Comparison of ENCODE assay signal across 28 mouse cellular contexts in genomic region chr2:73073811-73074472, GRCm38 (mm10).
A peak's percentile ranks its signal among the peaks of the same experiment; 100 is the strongest.
DNase-seq lines count a peak whose midpoint lies in the region; ATAC-seq lines count a peak whose summit lies in the region.
"Had no signal": no experiment of that assay in that cellular context is flagged by ENCODE, and none has a peak within 500 bp of the region (broad histone marks: within the 10 kb centered on the region; RNA-seq: fewer than 3 reads in every experiment).

No protein-coding gene starts in this region.

- H3K4me1 ChIP-seq in liver, embryonic 13.5 days (replicated peaks): peaks cover 6% of the 10 kb centered on the region
- H3K4me1 ChIP-seq in liver, embryonic 11.5 days (replicated peaks; ENCODE audit: control insufficient read depth, insufficient read depth, low read length): no peaks in the 10 kb centered on the region
- H3K4me1 ChIP-seq in liver, embryonic 16.5 days (ENCODE audit: control insufficient read depth, low read depth, low read length): peaks cover 4% of the 10 kb centered on the region
- H3K4me1 ChIP-seq in liver, embryonic 12.5 days: no peaks in the 10 kb centered on the region
- H3K4me1 ChIP-seq in limb, embryonic 10.5 days: no peaks in the 10 kb centered on the region

- DNase-seq in liver, embryonic 13.5 days: no peak
- no peak for DNase-seq in liver, embryonic 11.5 days (ENCODE audit: low spot score)
- peak; percentile 23 for DNase-seq in limb, embryonic 10.5 days (ENCODE audit: low spot score)
- no peak for DNase-seq in cerebellum, postnatal 25 days
- DNase-seq in layer of hippocampus, adult 9-10 months (ENCODE audit: low spot score): no peak
- DNase-seq: adrenal gland, adult 2 months; adrenal gland, postnatal 14 days; cerebellum, adult 11 months; cerebellum, adult 2 months; cerebellum, adult 9-11 months; cerebellum, postnatal 36 days; embryo, embryonic 11 days; forebrain, postnatal 0 days; gastrocnemius, postnatal 25 days; heart, adult 2 months; heart, postnatal 10 days; heart, postnatal 36 days had no signal

- H3K27ac ChIP-seq in liver, embryonic 13.5 days: no peak overlapping the region
- H3K27ac ChIP-seq in liver, embryonic 11.5 days (ENCODE audit: low read depth, low read length): no peak overlapping the region
- H3K27ac ChIP-seq in liver, embryonic 16.5 days (ENCODE audit: low read length): no peak overlapping the region
- no peak overlapping the region for H3K27ac ChIP-seq in liver, embryonic 12.5 days
- H3K27ac ChIP-seq in limb, embryonic 10.5 days: no peak overlapping the region
- H3K27ac ChIP-seq: embryonic facial prominence, embryonic 10.5 days; embryonic facial prominence, embryonic 13.5 days; heart, adult 2 months; heart, embryonic 15.5 days; hindbrain, embryonic 14.5 days; hindbrain, postnatal 0 days had no signal

- H3K9ac ChIP-seq in liver, embryonic 13.5 days: peak overlapping the region; percentile 36; the same call in 1 of the 2 replicates
- no peak overlapping the region for H3K9ac ChIP-seq in liver, embryonic 11.5 days (ENCODE audit: low read depth, low read length)
- H3K9ac ChIP-seq in liver, embryonic 16.5 days (ENCODE audit: low read depth, low read length): no peak overlapping the region
- no peak overlapping the region for H3K9ac ChIP-seq in liver, embryonic 12.5 days
- H3K9ac ChIP-seq: embryonic facial prominence, embryonic 13.5 days; forebrain, postnatal 0 days; heart, embryonic 12.5 days; heart, embryonic 15.5 days; hindbrain, embryonic 14.5 days had no signal

- 83% methylated on average over 11 of the region's 11 CpGs for WGBS in liver, embryonic 13.5 days (ENCODE audit: insufficient replicate concordance)
- 79% methylated on average over 11 of the region's 11 CpGs for WGBS in liver, embryonic 11.5 days
- WGBS in liver, embryonic 16.5 days (ENCODE audit: insufficient replicate concordance): 63% methylated on average over 11 of the region's 11 CpGs
- WGBS in liver, embryonic 12.5 days (ENCODE audit: insufficient replicate concordance): 80% methylated on average over 11 of the region's 11 CpGs
- WGBS in limb, embryonic 10.5 days: 92% methylated on average over 11 of the region's 11 CpGs

- H3K4me3 ChIP-seq in liver, embryonic 13.5 days (replicated peaks): no peak overlapping the region
- no peak overlapping the region for H3K4me3 ChIP-seq in liver, embryonic 11.5 days (ENCODE audit: low read depth, low read length)
- H3K4me3 ChIP-seq in liver, embryonic 16.5 days (ENCODE audit: low read depth, low read length): no peak overlapping the region
- no peak overlapping the region for H3K4me3 ChIP-seq in liver, embryonic 12.5 days
- H3K4me3 ChIP-seq in limb, embryonic 10.5 days: no peak overlapping the region
- H3K4me3 ChIP-seq: embryonic facial prominence, embryonic 10.5 days; embryonic facial prominence, embryonic 13.5 days; heart, adult 2 months; heart, embryonic 12.5 days; heart, embryonic 15.5 days had no signal

- no peaks in the 10 kb centered on the region for H3K9me3 ChIP-seq in liver, embryonic 13.5 days (replicated peaks)
- H3K9me3 ChIP-seq in liver, embryonic 11.5 days (ENCODE audit: control insufficient read depth, low read length): no peaks in the 10 kb centered on the region
- H3K9me3 ChIP-seq in liver, embryonic 16.5 days (replicated peaks; ENCODE audit: control insufficient read depth, low read length): peaks cover 3% of the 10 kb centered on the region; the same call in 1 of the 2 replicates
- peaks cover 6% of the 10 kb centered on the region; the same call in 1 of the 2 replicates for H3K9me3 ChIP-seq in liver, embryonic 12.5 days (replicated peaks)
- H3K9me3 ChIP-seq in limb, embryonic 10.5 days (replicated peaks): no peaks in the 10 kb centered on the region
- H3K9me3 ChIP-seq: heart, embryonic 12.5 days; heart, embryonic 15.5 days had no signal

- 0 out of 2 replicates have a peak, but pooled peaks have one; percentile 26 for ATAC-seq in liver, embryonic 13.5 days (ENCODE audit: low read depth)
- ATAC-seq in liver, embryonic 11.5 days (replicated peaks; ENCODE audit: low FRiP score): no peak
- peak; percentile 66 for ATAC-seq in liver, embryonic 16.5 days (ENCODE audit: low read depth)
- ATAC-seq in liver, embryonic 12.5 days: no peak
- ATAC-seq: CD4-positive, CD25-positive, alpha-beta regulatory T cell, adult 4 months; forebrain, embryonic 14.5 days; forebrain, postnatal 0 days; hindbrain, postnatal 0 days; inflammation-experienced regulatory T-cells, adult 6 months had no signal

- H3K27me3 ChIP-seq in liver, embryonic 13.5 days: peaks cover 11% of the 10 kb centered on the region; the same call in 1 of the 2 replicates
- no peaks in the 10 kb centered on the region; the same call in 1 of the 2 replicates for H3K27me3 ChIP-seq in liver, embryonic 11.5 days (replicated peaks; ENCODE audit: control insufficient read depth, insufficient read depth, low read length)
- H3K27me3 ChIP-seq in liver, embryonic 16.5 days (ENCODE audit: control insufficient read depth, insufficient read depth, low read depth, low read length): no peaks in the 10 kb centered on the region; the same call in 1 of the 2 replicates
- peaks cover 32% of the 10 kb centered on the region for H3K27me3 ChIP-seq in liver, embryonic 12.5 days (replicated peaks)
- H3K27me3 ChIP-seq in limb, embryonic 10.5 days (ENCODE audit: low read depth, poor library complexity, severe bottlenecking): no peaks in the 10 kb centered on the region

- H3K36me3 ChIP-seq in liver, embryonic 13.5 days: no peaks in the 10 kb centered on the region
- H3K36me3 ChIP-seq in liver, embryonic 11.5 days (ENCODE audit: control insufficient read depth, insufficient read depth, low read length): no peaks in the 10 kb centered on the region
- H3K36me3 ChIP-seq in liver, embryonic 16.5 days (ENCODE audit: control insufficient read depth, insufficient read depth): no peaks in the 10 kb centered on the region
- H3K36me3 ChIP-seq in liver, embryonic 12.5 days: no peaks in the 10 kb centered on the region
- H3K36me3 ChIP-seq in limb, embryonic 10.5 days: no peaks in the 10 kb centered on the region
- H3K36me3 ChIP-seq: embryonic facial prominence, embryonic 10.5 days; embryonic facial prominence, embryonic 13.5 days; heart, embryonic 12.5 days; heart, embryonic 15.5 days had no signal

- H3K4me2 ChIP-seq in liver, embryonic 13.5 days: no peak overlapping the region
- no peak overlapping the region for H3K4me2 ChIP-seq in liver, embryonic 11.5 days
- no peak overlapping the region for H3K4me2 ChIP-seq in liver, embryonic 16.5 days (ENCODE audit: low read depth, low read length)
- H3K4me2 ChIP-seq in liver, embryonic 12.5 days: no peak overlapping the region
- H3K4me2 ChIP-seq: heart, embryonic 12.5 days; heart, embryonic 15.5 days; hindbrain, embryonic 14.5 days had no signal

Comparison
In these comparisons a context has a peak if more than half of its experiments do, and no peak if none do; other contexts are left out.
1. ATAC-seq: peak in liver, embryonic 13.5 days (single experiment) and liver, embryonic 16.5 days (single experiment); none in liver, embryonic 11.5 days (single experiment) and liver, embryonic 12.5 days (single experiment).